Mouse (Mus musculus) R1 (cell line): Measurements from ENCODE around the gene Kbtbd7.
A peak's percentile ranks its signal among the peaks of the same experiment; 100 is the strongest.
"Not testable (repeated sequence)": the region's sequence is repeated elsewhere in the genome, so short reads cannot be mapped to it uniquely, and the experiment has no call there.

Source experiments
- DNase-seq: peaks from one replicate; pipeline ENCODE4 v3.0.0-alpha.2; 2018; ENCODE audit warnings: low read depth, low spot score

The Kbtbd7 gene

DNA sequence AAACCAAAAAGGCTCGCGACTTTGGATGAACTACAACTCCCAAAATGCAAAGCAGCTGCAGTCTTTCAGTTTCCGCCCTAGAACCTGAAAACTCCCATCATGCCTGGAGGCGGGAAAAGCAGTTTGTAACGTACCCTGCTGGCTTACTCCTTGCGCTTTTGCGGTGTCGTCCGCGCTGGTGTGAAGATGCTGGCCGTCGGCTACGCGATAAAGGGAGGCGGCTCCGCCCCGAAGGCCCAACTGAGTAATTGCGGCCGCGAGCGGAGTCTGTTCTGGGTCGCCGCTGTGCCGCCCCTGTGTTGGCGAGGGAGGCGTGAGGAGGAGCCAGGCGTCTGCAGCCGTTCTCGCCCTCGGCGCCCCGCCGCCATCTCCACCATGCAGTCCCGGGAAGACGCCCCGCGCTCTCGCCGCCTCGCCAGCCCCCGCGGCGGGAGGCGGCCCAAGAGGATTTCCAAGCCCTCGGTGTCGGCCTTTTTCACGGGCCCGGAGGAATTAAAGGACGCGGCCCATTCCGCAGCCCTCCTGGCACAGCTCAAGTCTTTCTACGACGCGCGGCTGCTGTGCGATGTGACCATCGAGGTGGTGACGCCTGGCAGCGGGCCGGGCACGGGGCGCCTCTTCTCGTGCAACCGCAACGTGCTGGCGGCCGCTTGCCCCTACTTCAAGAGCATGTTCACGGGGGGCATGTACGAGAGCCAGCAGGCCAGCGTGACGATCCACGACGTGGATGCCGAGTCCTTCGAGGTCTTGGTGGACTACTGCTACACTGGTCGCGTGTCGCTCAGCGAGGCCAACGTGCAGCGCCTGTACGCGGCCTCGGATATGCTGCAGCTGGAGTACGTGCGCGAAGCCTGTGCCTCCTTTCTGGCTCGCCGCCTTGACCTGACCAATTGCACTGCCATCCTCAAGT lies 25.6 kb downstream of the Kbtbd7 start, which contains the start of gene Kbtbd6:
TSS of gene Kbtbd6 (plus strand) at position 155 of the 910 bp plus-strand sequence.
- DNase-seq: peak; percentile 97

DNA sequence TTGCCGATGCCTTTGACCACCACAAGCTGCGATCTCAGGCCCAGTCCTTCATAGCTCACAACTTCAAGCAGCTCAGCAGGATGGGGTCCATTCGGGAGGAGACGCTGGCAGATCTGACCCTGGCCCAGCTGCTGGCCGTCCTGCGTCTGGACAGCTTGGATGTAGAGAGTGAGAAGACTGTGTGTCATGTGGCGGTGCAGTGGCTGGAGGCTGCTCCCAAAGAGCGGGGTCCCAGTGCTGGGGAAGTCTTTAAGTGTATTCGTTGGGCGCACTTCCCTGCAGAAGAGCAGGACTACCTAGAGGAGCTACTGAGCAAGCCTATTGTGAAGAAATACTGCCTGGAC lies 26.3 kb downstream of the Kbtbd7 start:
- not testable (repeated sequence) for DNase-seq

DNA sequence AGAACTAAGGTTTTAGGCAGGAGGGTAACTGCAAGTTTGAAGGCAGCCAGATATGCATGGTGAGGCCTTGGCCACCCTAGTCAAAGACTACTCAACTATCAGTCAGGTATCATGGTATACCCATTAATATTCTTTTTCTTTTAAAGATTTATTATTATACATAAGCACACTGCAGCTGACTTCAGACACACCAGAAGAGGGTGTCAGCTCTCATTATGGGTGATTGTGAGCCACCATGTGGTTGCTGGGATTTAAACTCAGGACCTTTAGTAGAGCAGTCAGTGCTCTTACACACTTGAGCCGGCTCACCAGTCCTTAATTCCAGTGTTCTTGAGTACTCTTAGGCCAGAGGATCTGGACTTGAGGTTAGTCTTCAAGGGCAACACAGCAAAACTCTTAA lies 34.1 kb downstream of the Kbtbd7 start:
- no peak for DNase-seq

DNA sequence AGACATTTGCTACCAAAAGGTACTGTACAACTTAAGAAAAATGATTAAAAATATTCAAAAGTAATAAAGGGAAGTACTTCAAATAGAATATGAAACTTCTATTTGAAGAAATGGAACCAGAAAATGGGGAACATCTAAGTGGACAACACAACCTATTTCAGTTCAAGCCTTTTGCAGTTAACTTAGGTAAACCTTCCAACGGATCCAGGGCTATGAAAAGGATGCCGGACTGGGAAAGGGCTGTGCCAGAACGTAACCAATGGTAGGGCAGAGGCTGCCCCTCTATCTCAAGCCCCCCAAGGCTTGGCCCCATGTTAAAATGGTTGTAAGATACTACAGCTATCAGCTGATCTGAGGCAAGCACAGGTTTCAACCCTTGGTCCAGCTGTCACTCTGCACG lies 34.7 kb downstream of the Kbtbd7 start:
- DNase-seq: no peak

DNA sequence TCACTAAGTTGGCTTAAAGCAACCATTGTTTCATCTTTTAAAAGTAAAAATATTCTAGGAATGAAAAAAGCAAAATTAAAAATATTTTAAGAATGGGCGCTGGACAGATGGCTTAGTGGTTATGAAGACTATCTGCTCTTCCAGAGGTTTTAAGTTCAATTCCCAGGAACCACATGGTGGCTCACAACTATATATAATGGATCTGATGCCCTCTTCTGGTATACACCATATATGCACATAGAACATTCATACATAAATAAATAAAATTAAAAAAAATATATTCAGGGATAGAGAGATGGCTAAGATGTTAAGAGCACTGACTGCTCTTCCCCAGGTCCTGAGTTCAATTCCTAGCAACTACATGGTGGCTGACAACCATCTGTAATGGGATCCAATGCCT lies 39.3 kb downstream of the Kbtbd7 start:
- no peak for DNase-seq

DNA sequence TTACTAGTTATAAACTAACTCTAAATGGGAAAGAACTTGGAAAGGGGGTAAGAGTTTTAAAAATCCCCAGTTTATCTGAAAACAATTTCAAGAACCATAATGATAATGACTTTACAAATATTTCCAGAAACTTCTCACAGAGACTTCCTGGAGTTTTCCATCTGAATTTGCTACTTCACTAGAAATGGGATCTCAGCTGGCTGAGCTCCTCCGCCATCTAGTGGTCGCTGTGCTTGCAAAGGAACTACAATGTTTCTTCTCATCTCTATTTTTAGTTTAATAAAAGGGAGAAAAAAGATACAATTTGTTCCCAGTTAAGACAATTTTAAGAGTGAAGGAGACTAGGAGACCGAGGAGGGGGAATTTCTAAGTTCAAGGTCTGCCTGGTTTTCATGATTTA lies 41.3 kb downstream of the Kbtbd7 start:
- DNase-seq: peak; percentile 51

DNA sequence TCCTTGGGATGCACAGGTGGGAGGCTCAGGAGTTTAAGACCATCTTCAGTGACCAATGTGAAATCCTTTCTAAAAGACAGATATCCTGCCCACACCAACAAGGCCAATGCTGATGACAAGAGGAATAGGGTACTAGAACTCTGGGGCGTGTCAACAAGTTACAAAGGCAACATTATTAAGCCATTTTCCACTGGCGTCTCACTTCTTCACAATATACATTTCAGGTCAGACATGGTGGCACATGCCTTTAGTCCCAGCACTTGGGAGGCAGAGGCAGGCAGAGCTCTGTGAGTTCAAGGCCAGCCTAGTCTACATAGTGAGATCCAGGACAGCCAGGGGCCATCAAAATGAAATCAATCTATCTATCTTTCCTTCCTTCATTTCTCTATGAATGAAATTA lies 47.1 kb downstream of the Kbtbd7 start:
- no peak for DNase-seq
